8 mouse cellular contexts compared by ENCODE assay signal in genomic region chr19:5653969-5654719, GRCm38 (mm10). TPM values are rescaled to one million over a fixed set of nuclear protein-coding genes. Genes with fewer than 3 reads are reported as not detected.
DNase-seq lines count a peak whose midpoint lies in the region; ATAC-seq and TF ChIP-seq lines count a peak whose summit lies in the region.

No protein-coding gene starts in this region.

- no peak for ATAC-seq in embryonic facial prominence, embryonic 12.5 days (ENCODE audit: insufficient number of reproducible peaks, insufficient read depth, low FRiP score, low TSS enrichment)

- WGBS in embryonic facial prominence, embryonic 12.5 days: 4% methylated on average over 62 of the region's 62 CpGs

- peaks cover 23% of the 10 kb centered on the region for H3K36me3 ChIP-seq in embryonic facial prominence, embryonic 12.5 days

- H3K4me2 ChIP-seq in embryonic facial prominence, embryonic 12.5 days (replicated peaks): peak overlapping the region; percentile 81

- peaks cover 27% of the 10 kb centered on the region for H3K27me3 ChIP-seq in embryonic facial prominence, embryonic 12.5 days

- H3K9me3 ChIP-seq in embryonic facial prominence, embryonic 12.5 days: no peaks in the 10 kb centered on the region

- H3K27ac ChIP-seq in layer of hippocampus, adult 2 months: no peak overlapping the region; the same call in 1 of the 2 replicates
- no peak overlapping the region for H3K27ac ChIP-seq in embryonic facial prominence, embryonic 12.5 days

- DNase-seq in layer of hippocampus, adult 2 months (ENCODE audit: low spot score in 2 of 2): no peak
- DNase-seq in layer of hippocampus, adult 9-10 months (ENCODE audit: low spot score): no peak
- DNase-seq in kidney, postnatal 25 days: peak; percentile 24 to 48
- DNase-seq in neural tube, embryonic 10.5 days (ENCODE audit: extremely low spot score, low spot score): peak; percentile 75
- DNase-seq in cerebellum, adult 18-20 months: no peak
- no peak for DNase-seq in urinary bladder, postnatal 14 days (ENCODE audit: low spot score)
- no peak for DNase-seq in ovary, adult 18-20 months (ENCODE audit: low spot score)

- peak overlapping the region; percentile 47 for H3K9ac ChIP-seq in embryonic facial prominence, embryonic 12.5 days

- no peak for TF ChIP-seq CTCF in layer of hippocampus, adult 2 months (conservative IDR thresholded peaks at IDR 0.05)

- H3K4me1 ChIP-seq in embryonic facial prominence, embryonic 12.5 days: peaks cover 19% of the 10 kb centered on the region

- peak overlapping the region; percentile 50 for H3K4me3 ChIP-seq in layer of hippocampus, adult 2 months
- peak overlapping the region; percentile 49 for H3K4me3 ChIP-seq in embryonic facial prominence, embryonic 12.5 days

RNA-seq across cellular contexts. Expression of gene Sipa1, which starts 9.4 kb away (rescaled TPM):
- total RNA-seq in layer of hippocampus, adult 2 months (2021): 10 to 100 TPM; 16.5 to 17.5 TPM
- polyA plus RNA-seq in embryonic facial prominence, embryonic 12.5 days (2016; fragmentation: Nextera tagmentation; extraction: Ambion mirVana): 27.0 and 28.7 TPM in 2 replicates

RNA-seq across cellular contexts. Expression of gene Rela, which starts 16.9 kb away (rescaled TPM):
- total RNA-seq in layer of hippocampus, adult 2 months (2021): 10 to 100 TPM; 20.6 to 21.0 TPM
- 46.5 and 49.3 TPM in 2 replicates for polyA plus RNA-seq in embryonic facial prominence, embryonic 12.5 days (2016; fragmentation: Nextera tagmentation; extraction: Ambion mirVana)

RNA-seq across cellular contexts. Expression of gene Map3k11, which starts 34.4 kb away (rescaled TPM):
- total RNA-seq in layer of hippocampus, adult 2 months (2021): 10 to 100 TPM; 20.2 to 20.4 TPM
- polyA plus RNA-seq in embryonic facial prominence, embryonic 12.5 days (2016; fragmentation: Nextera tagmentation; extraction: Ambion mirVana): 24.7 and 26.0 TPM in 2 replicates

RNA-seq across cellular contexts. Expression of gene Pcnx3, which starts 34.6 kb away (rescaled TPM):
- total RNA-seq in layer of hippocampus, adult 2 months (2021): 10 to 100 TPM; 69.1 to 78.8 TPM
- polyA plus RNA-seq in embryonic facial prominence, embryonic 12.5 days (2016; fragmentation: Nextera tagmentation; extraction: Ambion mirVana): 33.1 and 37.9 TPM in 2 replicates

RNA-seq across cellular contexts. Expression of gene Kat5, which starts 44.1 kb away (rescaled TPM):
- 10 to 100 TPM; 82.8 to 93.0 TPM for total RNA-seq in layer of hippocampus, adult 2 months (2021)
- polyA plus RNA-seq in embryonic facial prominence, embryonic 12.5 days (2016; fragmentation: Nextera tagmentation; extraction: Ambion mirVana): 61.3 and 63.7 TPM in 2 replicates

Comparison
In these comparisons a context has a peak if more than half of its experiments do, and no peak if none do; other contexts are left out.
1. DNase-seq: peak in kidney, postnatal 25 days (2 of 2) and neural tube, embryonic 10.5 days (single experiment); none in layer of hippocampus, adult 2 months (0 of 2), layer of hippocampus, adult 9-10 months (single experiment), cerebellum, adult 18-20 months (0 of 2), urinary bladder, postnatal 14 days (single experiment) and ovary, adult 18-20 months (single experiment).